Mouse (Mus musculus) cerebellum, adult (tissue): ENCODE data around the gene Cysltr2.

Source experiments
- ATAC-seq: cut with Nextera tagmentation; 2 replicates; pipeline ENCODE4 v1.9.2; 2017; ENCODE audit warnings: mild to moderate bottlenecking, moderate library complexity, mixed read lengths; ENCODE audit not compliant: insufficient number of reproducible peaks, low FRiP score, low TSS enrichment

Cysltr2 gene

DNA sequence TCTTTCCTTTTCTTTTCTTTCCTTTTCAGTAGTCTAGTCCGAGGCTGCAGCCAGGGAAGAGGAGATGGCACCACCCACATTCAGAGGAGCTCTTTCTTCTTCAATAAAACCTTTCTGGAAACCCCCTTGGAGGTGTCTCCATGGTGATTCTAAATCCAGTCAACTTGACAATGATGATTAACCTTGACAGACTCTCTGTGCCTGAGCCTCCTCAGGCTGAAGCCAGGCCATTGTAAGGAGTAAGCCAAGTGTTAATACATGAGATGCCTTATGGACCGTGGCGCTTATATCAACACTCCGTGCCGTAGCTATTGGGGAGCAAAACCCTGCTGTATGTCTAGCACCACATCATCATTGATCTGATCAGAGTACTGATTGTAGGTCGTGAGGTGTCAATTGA is 50.8 kb downstream of the Cysltr2 start:
- ATAC-seq: no peak

DNA sequence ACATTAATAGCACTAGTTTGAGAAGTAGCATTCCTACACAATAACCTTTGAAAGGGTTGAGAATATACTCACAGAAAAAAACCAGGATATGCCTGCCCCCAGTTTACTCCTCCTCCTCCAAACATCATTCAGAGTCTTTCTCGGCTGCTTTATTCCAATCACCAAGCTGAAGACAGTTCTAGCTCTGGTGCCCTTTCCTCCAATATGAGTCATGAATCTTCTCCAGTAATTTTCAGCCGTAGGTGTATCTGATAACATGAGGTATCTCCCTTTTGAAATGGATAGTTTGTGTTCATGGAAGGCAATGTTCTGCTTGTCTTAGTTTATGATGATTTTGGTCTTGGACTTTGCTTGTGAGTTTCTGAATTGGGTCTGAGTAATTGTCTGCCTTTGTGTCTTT is 62.9 kb downstream of the Cysltr2 start:
- ATAC-seq: no peak

DNA sequence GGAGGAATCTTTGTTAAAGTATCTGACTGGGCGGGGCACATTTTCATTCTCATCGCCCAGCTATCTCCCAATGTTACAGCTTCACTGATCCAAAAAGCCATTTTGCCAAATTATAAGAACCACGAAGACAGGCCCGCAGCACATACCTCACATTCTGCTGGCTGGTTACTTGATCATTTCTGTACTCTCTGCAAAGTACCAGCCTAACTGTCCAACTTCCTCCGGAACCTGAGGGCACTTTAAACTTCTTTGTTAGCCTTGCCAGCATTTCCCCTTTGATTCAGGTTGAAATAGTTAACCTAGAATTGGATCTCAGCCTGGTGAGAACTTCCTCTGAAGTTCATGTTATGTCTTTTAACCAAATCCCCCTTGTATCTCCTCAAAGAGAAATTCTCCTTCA is 63.8 kb downstream of the Cysltr2 start:
- ATAC-seq: no peak

DNA sequence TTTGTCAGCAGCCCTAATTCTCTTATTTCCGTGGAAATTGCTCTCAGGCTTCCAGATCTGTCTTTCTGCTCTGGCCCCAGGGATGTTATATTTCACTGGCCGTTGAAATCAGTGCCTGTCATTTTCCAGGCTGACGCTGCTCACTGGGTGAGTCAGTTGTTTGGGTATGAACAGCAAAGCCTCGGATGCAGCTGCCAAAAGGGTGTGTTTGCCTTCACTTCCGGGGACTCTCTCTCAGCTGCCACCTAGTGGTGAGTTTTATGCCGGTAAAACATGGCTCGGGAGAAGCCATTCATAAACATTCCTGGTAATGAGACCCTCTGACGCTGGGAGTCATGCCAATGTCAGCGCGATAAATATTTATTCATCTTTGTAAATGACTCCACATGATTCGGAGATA is 65.5 kb downstream of the Cysltr2 start:
- ATAC-seq: peak; percentile 75

DNA sequence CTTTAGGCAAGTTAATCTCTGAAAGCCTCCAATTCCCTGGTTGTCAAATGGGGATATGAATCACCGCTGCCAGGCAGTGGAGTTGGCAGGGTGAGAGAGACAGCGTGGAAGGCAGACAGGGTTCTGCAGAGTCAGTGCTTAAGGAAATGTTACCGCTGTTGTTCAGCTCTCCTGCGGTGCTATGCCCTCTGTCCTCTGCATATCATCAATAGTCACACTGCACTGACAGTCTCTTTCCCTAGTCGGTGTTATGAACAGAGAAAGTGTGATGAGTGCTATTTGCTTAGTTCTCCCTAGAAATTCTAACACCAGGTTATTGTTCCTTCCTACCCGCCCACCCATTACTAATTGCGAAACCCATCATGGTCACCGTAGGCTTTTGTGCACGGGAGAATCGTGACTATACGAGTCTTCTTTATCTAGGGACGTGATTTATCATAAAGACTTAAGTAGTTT is 65.9 kb downstream of the Cysltr2 start:
- no peak for ATAC-seq

DNA sequence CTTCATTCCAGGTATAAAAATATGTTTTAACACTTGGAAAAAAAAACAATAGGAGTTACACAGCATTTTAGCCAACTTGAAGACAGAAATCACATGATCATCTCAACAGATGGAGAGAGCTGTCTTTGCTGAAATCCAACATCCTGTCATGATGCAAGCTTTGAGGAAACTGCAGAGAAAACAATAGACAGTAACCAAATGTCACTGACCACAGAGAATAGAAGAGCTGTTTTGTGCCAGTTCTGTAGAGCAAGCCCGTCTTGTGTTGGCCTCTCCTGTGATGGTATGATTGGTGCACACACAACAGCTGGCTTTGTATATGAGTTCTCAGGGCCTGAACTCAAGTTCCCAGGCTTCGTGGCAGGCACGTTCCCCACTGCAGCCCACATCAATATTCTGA is 68.2 kb downstream of the Cysltr2 start:
- no peak for ATAC-seq

DNA sequence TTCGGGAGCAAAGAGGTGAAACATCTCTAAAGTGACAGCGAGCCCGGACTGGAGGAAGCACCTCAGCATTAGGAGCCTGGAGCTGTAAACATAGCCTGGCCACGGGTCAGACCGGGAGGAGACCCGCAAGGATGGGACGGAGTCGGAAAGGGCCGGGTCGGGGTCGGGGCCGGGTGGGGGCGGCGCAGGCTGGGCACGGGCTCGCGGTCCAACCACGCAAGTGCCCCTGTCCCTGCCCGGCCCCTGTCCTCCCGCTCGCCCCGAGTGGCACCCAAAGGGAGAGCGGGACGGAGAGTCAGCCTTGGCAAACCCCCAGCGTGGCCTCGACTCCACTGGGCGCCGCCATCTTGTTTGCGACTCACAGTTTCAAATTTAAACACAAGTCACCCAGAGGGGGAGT is 68.8 kb downstream of the Cysltr2 start:
- ATAC-seq: no peak

DNA sequence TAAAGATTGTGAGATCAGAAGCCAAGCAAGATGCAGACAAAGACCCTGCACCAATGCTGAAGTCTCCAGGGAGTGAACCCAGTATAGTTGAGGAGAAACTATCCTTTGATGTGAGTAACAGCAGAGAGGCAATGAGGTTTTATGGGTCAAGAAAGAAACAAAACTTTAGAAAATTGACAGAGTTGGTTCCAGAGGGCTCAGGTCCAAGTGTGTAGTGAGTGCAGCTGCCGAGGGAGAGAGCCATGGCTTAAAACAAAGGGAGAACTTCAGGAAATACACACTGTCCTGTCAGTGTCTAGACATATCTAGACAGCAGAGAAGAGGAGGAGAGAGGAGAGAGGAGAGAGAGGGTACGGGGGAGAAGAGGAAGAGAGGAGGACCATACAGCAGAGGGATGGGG is 72.8 kb downstream of the Cysltr2 start:
- ATAC-seq: no peak
